8 mouse cellular contexts compared by ENCODE assay signal in genomic region chr7:127232622-127233367, GRCm38 (mm10). TPM values are rescaled to one million over a fixed set of nuclear protein-coding genes. Genes with fewer than 3 reads are reported as not detected.
DNase-seq lines count a peak whose midpoint lies in the region; ATAC-seq and TF ChIP-seq lines count a peak whose summit lies in the region.

Zfp553 (plus strand) TSS chr7:127233061.
Sept1 (minus strand) TSS chr7:127233130.

- H3K9ac ChIP-seq in heart, embryonic 13.5 days = peak within 1 kb of the TSS; percentile 97
- H3K9ac ChIP-seq in kidney, postnatal 0 days (ENCODE audit: low read depth, low read length) = peak within 1 kb of the TSS; percentile 87
- H3K9ac ChIP-seq in liver, embryonic 13.5 days = peak within 1 kb of the TSS; percentile 96
- H3K9ac ChIP-seq in stomach, embryonic 14.5 days (replicated peaks; ENCODE audit: low read depth, low read length) = peak within 1 kb of the TSS; percentile 74

- peak within 1 kb of the TSS; percentile 97 for H3K4me3 ChIP-seq in brown adipose tissue, adult 24 weeks (ENCODE audit: insufficient read depth, low read depth, low read length)
- H3K4me3 ChIP-seq in heart, embryonic 13.5 days = peak within 1 kb of the TSS; percentile 90
- peak within 1 kb of the TSS; percentile 90 for H3K4me3 ChIP-seq in kidney, postnatal 0 days (replicated peaks; ENCODE audit: low read depth, low read length)
- peak within 1 kb of the TSS; percentile 97 for H3K4me3 ChIP-seq in liver, embryonic 13.5 days (replicated peaks)
- H3K4me3 ChIP-seq in stomach, embryonic 14.5 days (ENCODE audit: low read depth, low read length) = peak within 1 kb of the TSS; percentile 74

- peak within 1 kb of the TSS; percentile 80 for H3K27ac ChIP-seq in brown adipose tissue, adult 24 weeks (replicated peaks; ENCODE audit: low read depth, low read length)
- H3K27ac ChIP-seq in heart, embryonic 13.5 days (replicated peaks) = peak within 1 kb of the TSS; percentile 98
- peak within 1 kb of the TSS; percentile 97 for H3K27ac ChIP-seq in kidney, postnatal 0 days
- H3K27ac ChIP-seq in liver, embryonic 13.5 days = peak within 1 kb of the TSS; percentile 93
- H3K27ac ChIP-seq in stomach, embryonic 14.5 days (ENCODE audit: low read length) = peak within 1 kb of the TSS; percentile 98

- peak within 1 kb of the TSS; percentile 87 for H3K4me2 ChIP-seq in heart, embryonic 13.5 days
- peak within 1 kb of the TSS; percentile 67 for H3K4me2 ChIP-seq in kidney, postnatal 0 days (ENCODE audit: low read length)
- peak within 1 kb of the TSS; percentile 89 for H3K4me2 ChIP-seq in liver, embryonic 13.5 days
- H3K4me2 ChIP-seq in stomach, embryonic 14.5 days (replicated peaks; ENCODE audit: low read depth, low read length) = peak within 1 kb of the TSS; percentile 76

- H3K9me3 ChIP-seq in heart, embryonic 13.5 days = no peaks in the 10 kb centered on the region
- H3K9me3 ChIP-seq in kidney, postnatal 0 days (replicated peaks; ENCODE audit: low read length) = no peaks in the 10 kb centered on the region
- H3K9me3 ChIP-seq in liver, embryonic 13.5 days (replicated peaks) = no peaks in the 10 kb centered on the region
- no peaks in the 10 kb centered on the region for H3K9me3 ChIP-seq in stomach, embryonic 14.5 days (ENCODE audit: control insufficient read depth, low read depth, low read length)

- H3K27me3 ChIP-seq in heart, embryonic 13.5 days (replicated peaks) = no peaks in the 10 kb centered on the region
- no peaks in the 10 kb centered on the region for H3K27me3 ChIP-seq in kidney, postnatal 0 days (ENCODE audit: insufficient read depth, low read length)
- no peaks in the 10 kb centered on the region for H3K27me3 ChIP-seq in liver, embryonic 13.5 days
- H3K27me3 ChIP-seq in stomach, embryonic 14.5 days (ENCODE audit: control insufficient read depth, insufficient read depth, low read length) = no peaks in the 10 kb centered on the region

- H3K36me3 ChIP-seq in heart, embryonic 13.5 days = peaks cover 55% of the 10 kb centered on the region
- H3K36me3 ChIP-seq in kidney, postnatal 0 days (ENCODE audit: insufficient read depth, low read length) = peaks cover 29% of the 10 kb centered on the region
- H3K36me3 ChIP-seq in liver, embryonic 13.5 days = peaks cover 40% of the 10 kb centered on the region
- H3K36me3 ChIP-seq in stomach, embryonic 14.5 days (ENCODE audit: control insufficient read depth, insufficient read depth, low read length) = peaks cover 52% of the 10 kb centered on the region

- peak; percentile 81 for ATAC-seq in CD4-positive, CD25-positive, alpha-beta regulatory T cell, adult 4 months
- ATAC-seq in erythroid progenitor cell, adult 5-6 weeks (replicated peaks; ENCODE audit: low FRiP score, poor library complexity, severe bottlenecking) = peak; percentile 70
- peak; percentile 77 for ATAC-seq in heart, embryonic 13.5 days (ENCODE audit: extremely low read depth, insufficient number of reproducible peaks, low FRiP score, low TSS enrichment)
- peak; percentile 91 for ATAC-seq in kidney, postnatal 0 days (replicated peaks; ENCODE audit: low FRiP score, low read depth)
- peak; percentile 86 for ATAC-seq in liver, embryonic 13.5 days (ENCODE audit: low read depth)
- peak; percentile 92 for ATAC-seq in stomach, embryonic 14.5 days (ENCODE audit: insufficient number of reproducible peaks, insufficient read depth, low FRiP score, low read depth)

- under 1% methylated on average over 62 of the region's 64 CpGs for WGBS in heart, embryonic 13.5 days
- under 1% methylated on average over 64 of the region's 64 CpGs for WGBS in kidney, postnatal 0 days
- WGBS in liver, embryonic 13.5 days (ENCODE audit: insufficient replicate concordance) = under 1% methylated on average over 64 of the region's 64 CpGs
- WGBS in stomach, embryonic 14.5 days = under 1% methylated on average over 64 of the region's 64 CpGs

- TF ChIP-seq CTCF in kidney, postnatal 0 days (IDR thresholded peaks at IDR 0.05; ENCODE audit: low read depth) = no peak

- peak; percentile 90 for DNase-seq in kidney, postnatal 0 days (ENCODE audit: low spot score)
- peak; percentile 73 for DNase-seq in liver, embryonic 13.5 days
- peak; percentile 83 for DNase-seq in naive thymus-derived CD4-positive, alpha-beta T cell, adult 2 months (ENCODE audit: low read depth)

- peaks cover 2% of the 10 kb centered on the region; the same call in 1 of the 2 replicates for H3K4me1 ChIP-seq in brown adipose tissue, adult 24 weeks (ENCODE audit: control insufficient read depth, insufficient read depth, insufficient read length, low read length)
- H3K4me1 ChIP-seq in heart, embryonic 13.5 days = peaks cover 37% of the 10 kb centered on the region
- H3K4me1 ChIP-seq in kidney, postnatal 0 days (replicated peaks; ENCODE audit: insufficient read depth, low read length) = peaks cover 13% of the 10 kb centered on the region
- peaks cover 54% of the 10 kb centered on the region for H3K4me1 ChIP-seq in liver, embryonic 13.5 days (replicated peaks)
- H3K4me1 ChIP-seq in stomach, embryonic 14.5 days (ENCODE audit: control insufficient read depth, insufficient read depth, low read length) = peaks cover 22% of the 10 kb centered on the region; the same call in 1 of the 2 replicates

RNA-seq across cellular contexts. Expression of gene Zfp553, which starts in this region (rescaled TPM):
- polyA plus RNA-seq in CD4-positive, CD25-positive, alpha-beta regulatory T cell, adult 4 months (2017; shearing (Covaris generic)) = 1 to 10 TPM; 6.6 to 7.9 TPM
- polyA plus RNA-seq in brown adipose tissue, adult 24 weeks (2012; ENCODE audit: insufficient read depth, insufficient read length, missing spikeins) = 3.3 and 3.4 TPM in 2 replicates
- 2.5 and 2.9 TPM in 2 replicates for total RNA-seq in erythroid progenitor cell, adult 5-6 weeks (2015; ENCODE audit: low replicate concordance)
- 0.77 and 10.0 TPM in 2 replicates for total RNA-seq in erythroid progenitor cell, adult 5-6 weeks (2017; ENCODE audit: low replicate concordance)
- polyA plus RNA-seq in heart, embryonic 13.5 days (2015; fragmentation: Nextera tagmentation; extraction: Ambion mirVana) = 21.4 and 24.1 TPM in 2 replicates
- polyA plus RNA-seq in kidney, postnatal 0 days (2015; fragmentation: Nextera tagmentation; extraction: Ambion mirVana) = 22.3 and 25.1 TPM in 2 replicates
- 8.3 and 9.0 TPM in 2 replicates for polyA plus RNA-seq in liver, embryonic 13.5 days (2015; fragmentation: Nextera tagmentation; extraction: Ambion mirVana)
- 22.9 and 24.4 TPM in 2 replicates for polyA plus RNA-seq in stomach, embryonic 14.5 days (2014; fragmentation: Nextera tagmentation; extraction: Ambion mirVana)

RNA-seq across cellular contexts. Expression of gene Sept1, which starts in this region (rescaled TPM):
- polyA plus RNA-seq in CD4-positive, CD25-positive, alpha-beta regulatory T cell, adult 4 months (2017; shearing (Covaris generic)) = 100 to 1,000 TPM; 819 to 912 TPM
- 10.9 and 19.3 TPM in 2 replicates for polyA plus RNA-seq in brown adipose tissue, adult 24 weeks (2012; ENCODE audit: insufficient read depth, insufficient read length, missing spikeins)
- 36.0 and 65.2 TPM in 2 replicates for total RNA-seq in erythroid progenitor cell, adult 5-6 weeks (2015; ENCODE audit: low replicate concordance)
- 24.0 and 44.4 TPM in 2 replicates for total RNA-seq in erythroid progenitor cell, adult 5-6 weeks (2017; ENCODE audit: low replicate concordance)
- polyA plus RNA-seq in heart, embryonic 13.5 days (2015; fragmentation: Nextera tagmentation; extraction: Ambion mirVana) = 23.1 and 23.2 TPM in 2 replicates
- 16.7 and 20.5 TPM in 2 replicates for polyA plus RNA-seq in kidney, postnatal 0 days (2015; fragmentation: Nextera tagmentation; extraction: Ambion mirVana)
- 9.7 and 9.8 TPM in 2 replicates for polyA plus RNA-seq in liver, embryonic 13.5 days (2015; fragmentation: Nextera tagmentation; extraction: Ambion mirVana)
- 14.9 and 16.5 TPM in 2 replicates for polyA plus RNA-seq in stomach, embryonic 14.5 days (2014; fragmentation: Nextera tagmentation; extraction: Ambion mirVana)

Comparison
In these comparisons a context has a peak if more than half of its experiments do, and no peak if none do; other contexts are left out.
1. Peak in every context shown above with its lines: DNase-seq, ATAC-seq, H3K4me3 ChIP-seq and H3K27ac ChIP-seq.
2. RNA of gene Sept1 (polyA plus RNA-seq): 819 to 912 TPM in CD4-positive, CD25-positive, alpha-beta regulatory T cell, adult 4 months; 23.1 to 23.2 TPM in heart, embryonic 13.5 days, 16.7 to 20.5 TPM in kidney, postnatal 0 days, 10.9 to 19.3 TPM in brown adipose tissue, adult 24 weeks, 14.9 to 16.5 TPM in stomach, embryonic 14.5 days and 9.7 to 9.8 TPM in liver, embryonic 13.5 days; every median in the first group is over 10 times any median in the second.